Mouse (Mus musculus) MEL-GATA-1-ER (cell line): ENCODE data around the gene Dlgap1.

Experiments used
- DNase-seq: peaks from one replicate; pipeline ENCODE4 v3.0.0-alpha.2; 2012; ENCODE audit warnings: low read depth; ENCODE audit errors: extremely low read depth

The Dlgap1 gene

GRCm38 (mm10) chr17:70339821-70340220 is 370.9 kb downstream of the Dlgap1 start:
- no peak for DNase-seq

- no peak for DNase-seq
Observed at GRCm38 (mm10) chr17:70341230-70341629, 372.4 kb downstream of the Dlgap1 start.

GRCm38 (mm10) chr17:70341920-70342319 is 373.0 kb downstream of the Dlgap1 start:
- DNase-seq, result no peak

- no peak for DNase-seq
Observed at GRCm38 (mm10) chr17:70347403-70347802, 378.5 kb downstream of the Dlgap1 start.

- DNase-seq, result no peak
Observed at GRCm38 (mm10) chr17:70363561-70363960, 394.7 kb downstream of the Dlgap1 start.

GRCm38 (mm10) chr17:70363971-70364370 is 395.1 kb downstream of the Dlgap1 start:
- DNase-seq, result no peak

- no peak for DNase-seq
Observed at GRCm38 (mm10) chr17:70369124-70369523, 400.3 kb downstream of the Dlgap1 start.

GRCm38 (mm10) chr17:70377020-70377419 is 408.1 kb downstream of the Dlgap1 start:
- DNase-seq, result no peak

- no peak for DNase-seq
Observed at GRCm38 (mm10) chr17:70388447-70388846, 419.6 kb downstream of the Dlgap1 start.

- DNase-seq, result no peak
Observed at GRCm38 (mm10) chr17:70397220-70397619, 428.3 kb downstream of the Dlgap1 start.

GRCm38 (mm10) chr17:70397708-70398107 is 428.8 kb downstream of the Dlgap1 start:
- no peak for DNase-seq

GRCm38 (mm10) chr17:70401909-70402308 is 433.0 kb downstream of the Dlgap1 start:
- DNase-seq, result no peak

- DNase-seq, result no peak
Observed at GRCm38 (mm10) chr17:70403750-70404149, 434.9 kb downstream of the Dlgap1 start.

GRCm38 (mm10) chr17:70414202-70414601 is 445.3 kb downstream of the Dlgap1 start:
- no peak for DNase-seq

- DNase-seq, result no peak
Observed at GRCm38 (mm10) chr17:70427866-70428265, 459.0 kb downstream of the Dlgap1 start.

- no peak for DNase-seq
Observed at GRCm38 (mm10) chr17:70429746-70430451, 461.0 kb downstream of the Dlgap1 start.

GRCm38 (mm10) chr17:70430452-70430787 is 461.5 kb downstream of the Dlgap1 start:
- no peak for DNase-seq

- DNase-seq, result no peak
Observed at GRCm38 (mm10) chr17:70432834-70433233, 464.0 kb downstream of the Dlgap1 start.

- no peak for DNase-seq
Observed at GRCm38 (mm10) chr17:70434549-70434948, 465.7 kb downstream of the Dlgap1 start.

GRCm38 (mm10) chr17:70435612-70436011 is 466.7 kb downstream of the Dlgap1 start:
- DNase-seq, result no peak

GRCm38 (mm10) chr17:70437229-70437628 is 468.4 kb downstream of the Dlgap1 start:
- no peak for DNase-seq

GRCm38 (mm10) chr17:70442976-70443375 is 474.1 kb downstream of the Dlgap1 start:
- no peak for DNase-seq

- DNase-seq, result no peak
Observed at GRCm38 (mm10) chr17:70446451-70446850, 477.6 kb downstream of the Dlgap1 start.

GRCm38 (mm10) chr17:70455036-70455435 is 486.2 kb downstream of the Dlgap1 start:
- no peak for DNase-seq
